ENCODE assay signal across 11 mouse cellular contexts in the genomic region with DNA sequence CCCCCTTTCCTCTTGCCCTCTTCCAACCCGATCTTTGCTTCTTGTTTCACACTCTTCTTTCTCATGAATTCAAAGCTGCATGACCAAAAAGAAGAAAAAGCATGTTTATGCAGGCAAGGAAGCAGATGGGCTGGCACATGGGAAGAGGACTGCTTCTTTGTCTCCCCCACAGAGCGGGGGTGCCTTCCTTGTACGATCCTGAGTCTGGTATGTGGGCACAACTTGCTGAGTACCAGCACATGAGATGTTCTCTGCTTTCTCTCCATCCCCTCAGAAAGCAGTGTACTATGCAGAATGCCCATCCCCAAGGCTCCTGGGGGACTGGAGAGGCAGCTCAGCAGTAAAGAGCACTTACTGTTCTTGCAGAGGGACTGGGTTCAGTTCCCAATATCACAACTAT. TPM values are rescaled to one million over a fixed set of nuclear protein-coding genes. Genes with fewer than 3 reads are reported as not detected.
DNase-seq lines count a peak whose midpoint lies in the region; ATAC-seq and TF ChIP-seq lines count a peak whose summit lies in the region.
"Had no signal": no experiment of that assay in that cellular context is flagged by ENCODE, and none has a peak within 500 bp of the region (broad histone marks: within the 10 kb centered on the region; RNA-seq: fewer than 3 reads in every experiment).

No protein-coding gene starts in this region.

- no peak for TF ChIP-seq CTCF in liver, postnatal 0 days (IDR thresholded peaks at IDR 0.05; ENCODE audit: low read depth)
- no peak for TF ChIP-seq CTCF in kidney, adult 2 months (conservative IDR thresholded peaks at IDR 0.05; ENCODE audit: insufficient read depth, insufficient read length, low read depth, low read length)

- H3K27ac ChIP-seq in liver, postnatal 0 days (ENCODE audit: low read depth) = peak overlapping the region; percentile 56
- H3K27ac ChIP-seq in liver, embryonic 12.5 days = no peak overlapping the region
- H3K27ac ChIP-seq in forebrain, embryonic 14.5 days (ENCODE audit: low read depth, low read length) = 0 out of 2 replicates have a peak overlapping the region, but pooled peaks have one; percentile 40
- no peak overlapping the region for H3K27ac ChIP-seq in kidney, adult 2 months (ENCODE audit: insufficient read depth, low read depth, low read length)

- no peak overlapping the region for H3K4me2 ChIP-seq in liver, postnatal 0 days (ENCODE audit: low read depth, low read length)
- H3K4me2 ChIP-seq in liver, embryonic 12.5 days = no peak overlapping the region
- no peak overlapping the region for H3K4me2 ChIP-seq in forebrain, embryonic 14.5 days (ENCODE audit: low read length)
- H3K4me2 ChIP-seq: liver, embryonic 13.5 days had no signal

- H3K9ac ChIP-seq in liver, postnatal 0 days (replicated peaks) = no peak overlapping the region
- no peak overlapping the region for H3K9ac ChIP-seq in liver, embryonic 12.5 days
- no peak overlapping the region for H3K9ac ChIP-seq in forebrain, embryonic 14.5 days (ENCODE audit: low read length)
- H3K9ac ChIP-seq: liver, embryonic 13.5 days had no signal

- H3K4me1 ChIP-seq in liver, postnatal 0 days (ENCODE audit: insufficient read depth) = peaks cover 5% of the 10 kb centered on the region
- H3K4me1 ChIP-seq in liver, embryonic 12.5 days = peaks cover 20% of the 10 kb centered on the region
- H3K4me1 ChIP-seq in forebrain, embryonic 14.5 days (ENCODE audit: control insufficient read depth, insufficient read depth, low read length) = peaks cover 6% of the 10 kb centered on the region
- H3K4me1 ChIP-seq in kidney, adult 2 months (ENCODE audit: control insufficient read depth, insufficient read depth, low read length) = 0 out of 2 replicates have a peak, but pooled peaks cover 4% of the 10 kb centered on the region

- intact Hi-C loops in left cerebral cortex, postnatal 14 days (cut with DNase I) = loop anchor here (5.0 kb wide), 1 partner anchor 73 kb away; no protein-coding TSS in a partner anchor

- no peak for TF ChIP-seq POLR2A in kidney, adult 2 months (IDR thresholded peaks at IDR 0.05; ENCODE audit: low read depth, low read length)

- no peaks in the 10 kb centered on the region for H3K27me3 ChIP-seq in liver, postnatal 0 days (ENCODE audit: insufficient read depth, low read length)
- H3K27me3 ChIP-seq in liver, embryonic 12.5 days (replicated peaks) = no peaks in the 10 kb centered on the region
- H3K27me3 ChIP-seq in forebrain, embryonic 14.5 days (replicated peaks; ENCODE audit: control insufficient read depth, insufficient read depth, low read length) = no peaks in the 10 kb centered on the region
- H3K27me3 ChIP-seq in kidney, adult 2 months (replicated peaks; ENCODE audit: control insufficient read depth, insufficient read depth, low read length) = no peaks in the 10 kb centered on the region
- H3K27me3 ChIP-seq: liver, embryonic 13.5 days had no signal

- TF ChIP-seq EP300 in liver, postnatal 0 days (IDR thresholded peaks at IDR 0.05; ENCODE audit: low read depth) = no peak

- no peak for DNase-seq in liver, postnatal 0 days
- DNase-seq in forebrain, embryonic 14.5 days (ENCODE audit: low spot score) = peak; percentile 39
- peak; percentile 77 to 89 for DNase-seq in left cerebral cortex, postnatal 14 days (ENCODE audit: low spot score in 2 of 2)
- peak; percentile 46 to 70 for DNase-seq in thymus, adult 18-20 months
- no peak for DNase-seq in kidney, adult 2 months
- no peak for DNase-seq in adrenal gland, adult 2 months
- DNase-seq: cerebellum, postnatal 36 days; liver, embryonic 13.5 days had no signal

- no peak for ATAC-seq in liver, postnatal 0 days
- no peak for ATAC-seq in liver, embryonic 12.5 days
- no peak for ATAC-seq in forebrain, embryonic 14.5 days
- no peak for ATAC-seq in megakaryocyte-erythroid progenitor cell, adult 5-6 weeks (replicated peaks; ENCODE audit: low FRiP score, low TSS enrichment, poor library complexity, severe bottlenecking)

- H3K4me3 ChIP-seq in liver, postnatal 0 days (ENCODE audit: low read depth, low read length) = no peak overlapping the region
- no peak overlapping the region for H3K4me3 ChIP-seq in liver, embryonic 12.5 days
- H3K4me3 ChIP-seq in forebrain, embryonic 14.5 days (ENCODE audit: low read depth, low read length) = no peak overlapping the region
- no peak overlapping the region for H3K4me3 ChIP-seq in kidney, adult 2 months (ENCODE audit: insufficient read depth, low read depth, low read length)
- H3K4me3 ChIP-seq: liver, embryonic 13.5 days had no signal

- WGBS in liver, postnatal 0 days (ENCODE audit: insufficient replicate concordance) = 47% methylated on average over 3 of the region's 3 CpGs
- whole genome bisulfite sequencing in liver, embryonic 12.5 days (ENCODE audit: insufficient replicate concordance) = 65% methylated on average over 3 of the region's 3 CpGs
- 57% methylated on average over 3 of the region's 3 CpGs for WGBS in forebrain, embryonic 14.5 days
- WGBS in kidney, adult 2 months = 51% methylated on average over 3 of the region's 3 CpGs

- H3K9me3 ChIP-seq in liver, postnatal 0 days (ENCODE audit: low read length) = no peaks in the 10 kb centered on the region
- H3K9me3 ChIP-seq in liver, embryonic 12.5 days (replicated peaks) = no peaks in the 10 kb centered on the region
- no peaks in the 10 kb centered on the region for H3K9me3 ChIP-seq in forebrain, embryonic 14.5 days (replicated peaks; ENCODE audit: control insufficient read depth, low read length)
- H3K9me3 ChIP-seq: liver, embryonic 13.5 days had no signal

- H3K36me3 ChIP-seq in liver, postnatal 0 days (replicated peaks; ENCODE audit: insufficient read depth, low read length) = peaks cover 22% of the 10 kb centered on the region
- peaks cover 39% of the 10 kb centered on the region for H3K36me3 ChIP-seq in liver, embryonic 12.5 days
- peaks cover 42% of the 10 kb centered on the region for H3K36me3 ChIP-seq in forebrain, embryonic 14.5 days (ENCODE audit: control insufficient read depth, insufficient read depth, low read length)
- peaks cover 1% of the 10 kb centered on the region; the same call in 1 of the 2 replicates for H3K36me3 ChIP-seq in kidney, adult 2 months (ENCODE audit: control insufficient read depth, insufficient read depth, low read length)

RNA-seq across cellular contexts. Expression of gene Ctcf, which starts 12.0 kb away (rescaled TPM):
- 41.1 and 42.2 TPM in 2 replicates for polyA plus RNA-seq in liver, postnatal 0 days (2015; fragmentation: Nextera tagmentation; extraction: Ambion mirVana)
- polyA plus RNA-seq in liver, embryonic 12.5 days (2016; fragmentation: Nextera tagmentation; extraction: Ambion mirVana) = 89.0 and 93.5 TPM in 2 replicates
- 100 and 108 TPM in 2 replicates for polyA plus RNA-seq in forebrain, embryonic 14.5 days (2014; fragmentation: Nextera tagmentation; extraction: Ambion mirVana)
- total RNA-seq in left cerebral cortex, postnatal 14 days (2021) = 10 to 100 TPM; 57.5 to 58.9 TPM
- polyA plus RNA-seq in kidney, adult 2 months (2012; rRNA removed) = 13.3 and 16.7 TPM in 2 replicates
- 96.1 and 112 TPM in 2 replicates for total RNA-seq in megakaryocyte-erythroid progenitor cell, adult 5-6 weeks (2014; fragmentation: Nextera tagmentation)
- 113 and 160 TPM in 2 replicates for total RNA-seq in megakaryocyte-erythroid progenitor cell, adult 5-6 weeks (2017)
- total RNA-seq in adrenal gland, adult 2 months (2021) = 10 to 100 TPM; 51.5 to 53.4 TPM
- 14.5 and 15.6 TPM in 2 replicates for polyA plus RNA-seq in adrenal gland, adult 2 months (2012; rRNA removed)

RNA-seq across cellular contexts. Expression of gene Agrp, which starts 12.8 kb away (rescaled TPM):
- polyA plus RNA-seq in liver, postnatal 0 days (2015; fragmentation: Nextera tagmentation; extraction: Ambion mirVana) = 0.17 TPM in 1 of 2 replicates, not detected in the other
- polyA plus RNA-seq in liver, embryonic 12.5 days (2016; fragmentation: Nextera tagmentation; extraction: Ambion mirVana) = 0.22 TPM in 1 of 2 replicates, not detected in the other
- 0.72 and 1.8 TPM in 2 replicates for polyA plus RNA-seq in forebrain, embryonic 14.5 days (2014; fragmentation: Nextera tagmentation; extraction: Ambion mirVana)
- total RNA-seq in left cerebral cortex, postnatal 14 days (2021) = under 1 TPM in 1 of 2 experiments, not detected in 1; 0.51 TPM
- 0.13 and 0.31 TPM in 2 replicates for polyA plus RNA-seq in kidney, adult 2 months (2012; rRNA removed)
- not detected in 2 replicates for total RNA-seq in megakaryocyte-erythroid progenitor cell, adult 5-6 weeks (2014; fragmentation: Nextera tagmentation)
- not detected in 2 replicates for total RNA-seq in megakaryocyte-erythroid progenitor cell, adult 5-6 weeks (2017)
- 1 to 10 TPM; 2.3 to 2.4 TPM for total RNA-seq in adrenal gland, adult 2 months (2021)
- polyA plus RNA-seq in adrenal gland, adult 2 months (2012; rRNA removed) = 1.5 and 2.6 TPM in 2 replicates
- total RNA-seq: neutrophil, adult 5-6 weeks had no signal

RNA-seq across cellular contexts. Expression of gene Ripor1, which starts 19.3 kb away (rescaled TPM):
- 6.2 and 6.8 TPM in 2 replicates for polyA plus RNA-seq in liver, postnatal 0 days (2015; fragmentation: Nextera tagmentation; extraction: Ambion mirVana)
- polyA plus RNA-seq in liver, embryonic 12.5 days (2016; fragmentation: Nextera tagmentation; extraction: Ambion mirVana) = 14.1 and 14.5 TPM in 2 replicates
- polyA plus RNA-seq in forebrain, embryonic 14.5 days (2014; fragmentation: Nextera tagmentation; extraction: Ambion mirVana) = 14.9 and 21.7 TPM in 2 replicates
- total RNA-seq in left cerebral cortex, postnatal 14 days (2021) = 10 to 100 TPM; 81.0 to 81.3 TPM
- polyA plus RNA-seq in kidney, adult 2 months (2012; rRNA removed) = 50.6 and 54.8 TPM in 2 replicates
- total RNA-seq in megakaryocyte-erythroid progenitor cell, adult 5-6 weeks (2014; fragmentation: Nextera tagmentation) = 148 and 206 TPM in 2 replicates
- total RNA-seq in megakaryocyte-erythroid progenitor cell, adult 5-6 weeks (2017) = 16.7 and 20.6 TPM in 2 replicates
- 10 to 100 TPM; 23.2 to 37.3 TPM for total RNA-seq in adrenal gland, adult 2 months (2021)
- 29.8 and 33.0 TPM in 2 replicates for polyA plus RNA-seq in adrenal gland, adult 2 months (2012; rRNA removed)

RNA-seq across cellular contexts. Expression of gene Atp6v0d1, which starts 58.6 kb away (rescaled TPM):
- 48.0 and 50.2 TPM in 2 replicates for polyA plus RNA-seq in liver, postnatal 0 days (2015; fragmentation: Nextera tagmentation; extraction: Ambion mirVana)
- polyA plus RNA-seq in liver, embryonic 12.5 days (2016; fragmentation: Nextera tagmentation; extraction: Ambion mirVana) = 47.2 and 51.0 TPM in 2 replicates
- 194 and 211 TPM in 2 replicates for polyA plus RNA-seq in forebrain, embryonic 14.5 days (2014; fragmentation: Nextera tagmentation; extraction: Ambion mirVana)
- total RNA-seq in left cerebral cortex, postnatal 14 days (2021) = 100 to 1,000 TPM; 347 to 370 TPM
- polyA plus RNA-seq in kidney, adult 2 months (2012; rRNA removed) = 161 and 182 TPM in 2 replicates
- total RNA-seq in megakaryocyte-erythroid progenitor cell, adult 5-6 weeks (2014; fragmentation: Nextera tagmentation) = 51.9 and 70.3 TPM in 2 replicates
- 21.0 and 32.0 TPM in 2 replicates for total RNA-seq in megakaryocyte-erythroid progenitor cell, adult 5-6 weeks (2017)
- 100 to 1,000 TPM; 113 to 118 TPM for total RNA-seq in adrenal gland, adult 2 months (2021)
- 77.6 and 80.3 TPM in 2 replicates for polyA plus RNA-seq in adrenal gland, adult 2 months (2012; rRNA removed)

Comparison
In these comparisons a context has a peak if more than half of its experiments do, and no peak if none do; other contexts are left out.
1. H3K27ac ChIP-seq: peak in liver, postnatal 0 days (single experiment) and forebrain, embryonic 14.5 days (single experiment); none in liver, embryonic 12.5 days (single experiment) and kidney, adult 2 months (single experiment).
2. DNase-seq: peak in forebrain, embryonic 14.5 days (single experiment), left cerebral cortex, postnatal 14 days (2 of 2) and thymus, adult 18-20 months (2 of 2); none in liver, postnatal 0 days (single experiment), kidney, adult 2 months (single experiment) and adrenal gland, adult 2 months (single experiment).